Mouse (Mus musculus) brain, adult 2 months (tissue): ENCODE measurements around the gene Gm26938.

ENCODE experiments used
- DNase-seq: peaks from one replicate; pipeline ENCODE4 v3.0.0; 2011; ENCODE audit warnings: low read depth, low spot score

The Gm26938 gene

GRCm38 (mm10) chr5:139815964-139816363 is 10.2 kb downstream of the Gm26938 start:
- DNase-seq: peak; percentile 48

GRCm38 (mm10) chr5:139813963-139814381 is 12.2 kb downstream of the Gm26938 start:
- DNase-seq: no peak

GRCm38 (mm10) chr5:139813126-139813490 is 13.1 kb downstream of the Gm26938 start:
- DNase-seq: no peak

- DNase-seq: no peak
Observed at GRCm38 (mm10) chr5:139812398-139813125, 13.6 kb downstream of the Gm26938 start.

- no peak for DNase-seq
Observed at GRCm38 (mm10) chr5:139811677-139812397, 14.4 kb downstream of the Gm26938 start.

GRCm38 (mm10) chr5:139809397-139809796 is 16.8 kb downstream of the Gm26938 start:
- DNase-seq: no peak

DNA sequence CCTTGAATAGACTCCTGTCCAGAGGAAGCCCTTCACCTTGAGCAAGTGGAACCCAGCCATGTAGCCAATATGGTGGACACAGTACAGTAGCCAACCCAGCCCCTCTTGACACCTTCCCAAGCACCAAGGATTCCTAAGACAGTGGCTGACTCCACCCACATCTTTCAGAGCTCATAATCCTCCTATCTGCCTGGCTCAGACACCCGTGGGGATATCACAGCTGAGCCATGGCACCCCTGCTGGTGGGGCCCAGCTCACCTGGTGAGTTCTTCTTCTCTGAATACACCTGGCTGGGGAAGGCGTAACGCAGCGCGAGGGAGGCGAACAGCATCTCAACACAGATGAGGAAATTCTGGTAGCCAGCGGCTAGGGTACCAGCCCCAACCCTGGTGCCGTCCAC is 20.3 kb downstream of the Gm26938 start:
- no peak for DNase-seq

DNA sequence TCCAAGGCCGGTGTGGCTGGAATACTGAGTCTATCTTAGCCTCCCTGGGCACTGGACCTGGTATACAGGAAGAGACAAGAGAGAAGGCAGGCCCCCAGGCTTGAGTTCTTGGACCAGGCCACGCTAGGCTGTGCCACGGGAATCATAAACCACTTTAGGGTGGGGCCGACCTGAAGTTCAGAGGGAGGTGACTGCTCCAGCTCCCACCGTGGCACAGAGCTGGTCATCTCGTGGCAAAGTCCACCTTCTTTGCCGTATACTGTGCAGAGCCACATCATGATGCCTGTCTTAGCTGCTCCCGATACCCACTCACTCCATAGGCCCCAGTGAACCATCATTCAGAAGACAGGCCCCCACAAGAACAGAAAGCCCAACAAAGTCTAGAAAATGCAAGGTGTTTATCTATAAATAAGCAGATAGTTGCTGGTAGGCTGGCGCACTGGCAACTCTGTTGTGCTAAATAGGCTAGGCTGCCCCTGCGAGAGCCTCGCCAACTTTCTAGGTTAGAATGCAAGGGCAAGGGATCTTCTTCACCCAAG is 21.6 kb downstream of the Gm26938 start:
- DNase-seq: no peak

DNA sequence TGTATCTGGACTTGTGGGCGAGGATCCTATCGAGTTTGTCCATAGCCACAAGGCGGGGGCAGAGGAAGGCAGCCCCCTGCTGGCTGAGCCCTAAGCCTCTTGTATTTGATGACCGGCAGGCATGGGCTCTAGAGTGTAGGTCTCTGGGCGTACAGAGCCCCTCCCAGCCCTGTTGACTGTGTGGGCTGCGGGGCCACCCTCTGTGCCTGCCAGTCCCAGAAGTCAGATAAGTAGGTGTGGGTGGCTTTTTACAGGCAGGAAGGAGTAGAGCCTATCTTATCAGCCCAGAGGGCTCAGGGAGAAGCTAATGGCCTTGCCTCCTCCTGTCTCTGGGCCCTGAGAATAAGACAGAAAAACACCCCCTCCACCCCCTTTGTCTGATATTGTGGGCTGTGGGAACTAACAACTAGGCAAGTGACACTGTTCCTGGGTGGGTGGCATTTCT is 22.1 kb downstream of the Gm26938 start:
- DNase-seq: no peak

GRCm38 (mm10) chr5:139803601-139804102 is 22.6 kb downstream of the Gm26938 start:
- DNase-seq: no peak

GRCm38 (mm10) chr5:139803165-139803564 is 23.0 kb downstream of the Gm26938 start:
- DNase-seq: no peak

- DNase-seq: no peak
Observed at GRCm38 (mm10) chr5:139801880-139802279, 24.3 kb downstream of the Gm26938 start.

DNA sequence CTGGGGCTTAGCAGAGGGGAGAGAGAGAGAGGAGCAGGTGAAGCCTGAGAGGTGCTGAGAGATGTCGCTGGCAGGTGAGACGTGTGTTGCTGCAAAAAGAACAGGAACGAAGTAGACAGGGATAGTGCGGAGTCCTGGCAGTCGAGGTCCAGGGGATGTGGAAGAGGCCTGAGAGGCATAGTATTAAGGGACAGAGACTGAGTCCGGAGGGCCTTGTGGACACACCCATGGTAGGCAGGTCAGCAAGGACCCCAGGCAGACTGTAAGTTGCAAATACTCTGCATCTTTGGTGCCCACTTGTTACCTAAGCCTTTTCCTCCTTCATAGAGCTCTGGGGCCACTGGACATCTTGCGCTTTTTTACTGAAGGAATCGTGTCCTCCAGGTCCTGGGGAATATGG is 25.0 kb downstream of the Gm26938 start:
- DNase-seq: no peak

- no peak for DNase-seq
Observed at GRCm38 (mm10) chr5:139799801-139800590, 26.2 kb downstream of the Gm26938 start.

GRCm38 (mm10) chr5:139799041-139799440 is 27.2 kb downstream of the Gm26938 start:
- no peak for DNase-seq

DNA sequence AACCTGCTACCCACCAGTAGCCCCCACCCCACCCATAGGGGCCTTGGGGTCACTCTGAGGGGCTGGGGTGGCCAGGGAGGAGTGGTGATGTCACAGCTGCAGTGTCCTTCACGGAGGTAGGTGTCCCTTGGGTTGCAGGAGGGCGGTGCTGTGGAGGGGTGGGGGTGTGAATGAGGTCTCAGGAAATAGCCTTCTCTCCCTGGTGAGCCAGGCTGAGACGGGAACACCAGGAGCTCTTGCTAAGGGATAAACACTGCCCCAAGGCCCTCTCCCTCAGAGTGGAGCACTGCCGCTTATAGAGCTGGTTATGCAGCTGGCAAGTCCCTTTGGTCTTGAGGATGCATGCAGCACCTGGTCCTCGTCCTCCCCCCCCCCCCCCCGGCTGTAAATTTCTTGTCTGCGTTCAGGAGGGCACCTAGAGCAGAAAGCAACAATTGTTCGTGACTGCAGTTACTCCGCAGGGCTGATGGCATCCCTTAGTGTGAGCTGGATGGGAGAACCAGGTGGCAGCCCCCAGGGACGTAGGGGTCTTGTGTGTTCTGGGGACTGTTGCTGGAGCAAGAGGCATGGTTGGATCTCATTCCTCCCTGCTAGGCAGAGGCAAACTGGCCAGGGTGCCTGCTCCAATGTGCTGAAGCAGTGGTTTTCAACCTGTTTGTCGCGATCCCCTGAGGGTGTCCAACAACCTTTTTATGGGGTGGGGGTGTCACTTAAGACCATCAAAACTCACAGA is 27.9 kb downstream of the Gm26938 start:
- peak; percentile 35 for DNase-seq

- DNase-seq: peak; percentile 84
Observed at GRCm38 (mm10) chr5:139797473-139798167, 28.6 kb downstream of the Gm26938 start.

GRCm38 (mm10) chr5:139796900-139797299 is 29.3 kb downstream of the Gm26938 start:
- DNase-seq: peak; percentile 86

DNA sequence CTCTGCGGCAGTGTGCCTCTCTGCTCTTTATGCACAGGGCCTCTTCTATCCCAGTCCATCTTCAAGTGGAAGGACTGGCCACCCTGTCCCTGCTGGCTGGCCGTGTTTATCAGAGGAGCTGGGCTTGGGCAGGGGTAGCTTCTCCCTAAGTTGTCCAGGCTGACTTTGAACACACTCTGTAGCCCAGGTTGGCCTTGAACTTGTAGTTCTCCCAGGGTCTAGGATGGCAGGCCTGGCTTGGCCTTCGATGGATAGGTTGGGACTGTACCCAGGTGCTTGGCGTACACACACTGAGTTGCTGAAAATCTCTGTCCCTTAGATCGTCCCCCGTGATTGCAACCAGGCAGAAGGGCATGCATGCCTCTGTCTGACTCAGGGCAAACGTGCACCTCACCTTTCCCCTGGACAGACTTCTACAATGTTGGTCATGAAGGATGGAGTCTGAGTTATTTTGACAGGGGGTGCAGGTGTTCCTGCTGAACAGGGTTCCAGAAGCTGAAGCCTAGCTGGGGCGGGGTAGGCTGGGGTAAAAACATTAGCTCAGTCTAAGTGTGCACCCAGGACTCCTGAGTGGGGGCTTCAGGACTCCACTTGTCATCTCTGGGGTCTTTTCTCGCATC is 30.1 kb downstream of the Gm26938 start:
- DNase-seq: no peak

DNA sequence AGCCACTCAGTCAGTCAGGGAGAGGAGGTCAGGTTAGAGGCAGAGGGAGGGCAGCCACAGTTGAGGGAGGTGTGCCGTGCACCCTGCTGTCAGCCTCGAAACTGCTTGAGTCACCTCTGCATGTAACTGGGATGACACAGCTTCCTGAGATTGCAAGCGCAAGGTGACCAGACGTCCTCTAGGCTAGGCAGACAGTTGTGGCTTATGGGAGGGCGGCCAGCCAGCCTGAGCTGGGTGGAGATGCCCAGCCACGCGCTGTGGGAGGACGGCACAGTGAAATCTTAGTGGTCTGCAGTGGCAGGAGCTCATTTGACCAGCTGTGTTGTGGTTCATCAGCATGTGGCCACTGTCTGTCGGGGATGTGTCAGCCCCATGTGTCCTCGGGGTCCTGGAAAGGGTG is 31.3 kb downstream of the Gm26938 start:
- no peak for DNase-seq
